Mouse (Mus musculus): ENCODE results near the gene Bloc1s2.
A peak's percentile ranks its signal among the peaks of the same experiment; 100 is the strongest.

Bloc1s2 gene

DNA sequence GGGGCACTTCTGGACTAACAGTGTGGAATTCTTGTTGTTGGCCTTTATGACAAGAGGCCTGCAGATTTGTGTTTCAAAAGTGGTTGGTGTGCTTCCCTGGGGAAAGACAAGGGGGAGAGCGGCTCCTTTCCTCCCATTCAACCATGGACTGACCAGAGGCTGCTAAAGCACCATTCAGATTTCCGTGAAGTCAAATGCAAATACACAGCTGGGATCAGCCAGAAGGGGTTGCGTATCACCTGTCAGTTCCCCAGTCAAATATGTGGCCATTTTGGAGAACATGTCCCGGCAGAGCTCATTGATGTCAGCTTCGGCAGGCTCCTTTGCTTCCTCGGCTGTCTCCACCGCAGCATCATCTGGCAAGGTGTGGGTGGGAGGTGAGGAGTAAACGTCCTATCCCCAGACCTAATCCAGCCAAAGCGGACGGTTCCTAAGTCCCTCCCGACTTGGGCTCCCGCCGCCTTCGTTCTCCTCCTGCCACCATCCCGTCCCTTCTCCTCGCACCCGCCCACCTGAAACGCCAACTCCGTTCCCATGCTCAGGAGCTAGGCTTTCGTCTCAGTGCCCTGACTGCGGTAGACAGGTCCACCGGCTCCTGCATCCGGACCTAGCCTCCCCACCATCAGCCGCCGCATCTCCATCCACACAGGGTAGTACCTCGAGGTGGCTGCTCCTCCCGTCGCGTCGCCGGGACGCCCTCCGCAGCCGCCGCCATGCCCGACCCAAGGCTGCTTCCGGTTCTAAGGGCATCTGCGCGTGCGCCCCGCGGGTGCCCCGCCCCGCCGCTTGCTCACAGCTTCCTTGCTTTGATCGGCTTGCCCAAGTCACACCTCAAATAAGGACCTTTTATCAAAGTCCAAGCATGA lies at the start of gene Bloc1s2:
Gene Bloc1s2, minus strand, starts transcription at position 745 of the 866 bp plus-strand sequence.
- DNase-seq (ENCODE audit: low read depth, low spot score), result peak; percentile 72

DNA sequence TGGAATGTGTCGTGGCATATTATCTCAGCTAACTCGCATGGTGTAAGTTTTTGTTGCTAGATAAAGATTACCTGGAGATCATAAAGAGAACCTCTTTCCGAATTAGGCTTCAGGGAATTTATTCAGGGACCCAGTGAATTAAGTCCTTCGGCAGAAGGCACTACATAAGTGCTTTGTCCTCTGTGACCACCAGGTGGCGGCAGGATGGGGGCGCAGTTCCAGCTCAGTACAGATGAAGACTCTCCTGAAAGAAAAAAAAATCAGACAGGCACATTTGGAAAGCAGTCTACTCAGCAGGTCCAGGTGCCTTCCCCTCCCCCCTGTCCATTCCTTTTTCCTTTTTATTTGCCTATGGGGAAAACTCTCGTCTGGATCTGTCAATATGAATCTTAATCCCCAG lies 48.9 kb upstream of the Bloc1s2 start:
- DNase-seq (ENCODE audit: low read depth, low spot score), result peak; percentile 41

DNA sequence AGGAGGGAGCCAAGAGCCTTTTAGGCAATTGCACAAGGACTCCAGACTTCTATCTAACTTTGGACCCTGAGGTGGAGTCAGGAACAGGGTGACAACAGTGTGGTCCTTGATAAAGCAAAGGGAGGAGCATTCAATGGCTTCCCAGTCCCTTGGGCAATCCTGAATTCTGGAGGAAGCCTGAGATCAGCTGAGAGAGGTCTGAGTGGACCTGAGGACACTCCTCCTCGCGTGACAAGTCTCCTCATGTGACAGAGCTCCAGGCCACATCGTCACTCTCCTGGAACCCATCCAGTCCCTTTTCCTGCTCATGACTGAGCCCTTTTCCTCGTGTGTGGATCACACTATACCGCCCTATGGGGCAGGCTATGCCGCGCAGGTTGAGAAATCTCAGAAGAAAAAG lies 47.7 kb upstream of the Bloc1s2 start:
- no peak for DNase-seq (ENCODE audit: low read depth, low spot score)

DNA sequence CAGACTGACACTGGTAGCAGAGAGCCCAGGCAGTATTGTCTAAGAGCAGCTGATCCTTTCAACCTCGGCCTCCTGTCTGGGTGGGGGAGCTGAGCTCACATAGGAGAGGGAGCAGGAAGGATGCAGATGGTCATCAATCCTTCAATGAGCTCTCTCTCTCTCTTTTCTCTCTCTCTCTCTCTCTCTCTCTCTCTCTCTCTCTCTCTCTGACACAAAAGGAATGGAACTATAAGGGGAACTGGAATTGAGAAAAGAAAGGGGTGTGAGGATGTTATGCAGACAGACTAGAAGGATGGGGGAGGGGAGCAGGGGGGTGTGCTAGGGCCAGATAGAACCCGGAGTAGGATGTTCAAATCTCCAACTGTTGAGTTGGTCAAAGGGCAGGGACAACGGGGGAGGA lies 46.1 kb upstream of the Bloc1s2 start, which contains the start of gene Pkd2l1:
Gene Pkd2l1, minus strand, starts transcription at position 101 of the 400 bp plus-strand sequence.
- no peak for DNase-seq (ENCODE audit: low read depth, low spot score)

DNA sequence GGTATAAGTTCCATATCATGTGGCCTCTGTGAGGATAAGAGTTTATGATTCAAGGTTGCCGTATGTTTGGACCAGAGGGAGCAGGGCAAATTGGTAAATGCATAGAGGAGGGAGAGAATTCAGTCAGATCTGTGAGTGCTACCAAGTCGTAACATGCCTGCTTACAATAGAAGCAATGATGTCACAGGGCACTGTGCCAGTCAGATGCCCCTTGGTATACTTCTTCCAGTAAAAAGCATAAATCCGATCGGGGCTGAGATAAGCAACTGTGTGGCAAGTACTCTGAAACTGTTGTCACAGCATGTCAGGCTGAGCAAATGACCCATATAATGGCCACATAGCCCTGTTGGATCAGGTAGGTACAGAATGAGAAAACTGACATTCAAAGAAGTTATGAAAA lies 42.8 kb upstream of the Bloc1s2 start:
- DNase-seq (ENCODE audit: low read depth, low spot score), result no peak

DNA sequence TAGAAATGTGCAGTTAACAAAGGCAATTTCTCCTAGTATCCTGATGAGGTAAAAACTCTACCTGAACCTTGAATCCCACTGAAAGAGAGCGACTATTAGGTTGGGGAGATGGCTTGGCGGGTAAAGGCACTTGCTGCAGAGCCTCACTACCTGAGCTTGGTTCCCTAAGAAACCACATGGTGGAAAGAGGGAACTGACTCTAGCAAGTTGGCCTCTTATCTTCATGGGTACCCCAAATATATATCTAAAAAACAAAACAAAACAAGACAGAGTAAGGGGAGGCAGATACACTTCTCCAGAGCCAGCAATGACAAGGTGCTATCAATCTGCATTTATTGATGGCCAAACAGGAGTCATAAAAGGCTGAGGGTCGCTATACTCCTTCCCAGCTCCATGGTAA lies 37.7 kb upstream of the Bloc1s2 start:
- no peak for DNase-seq (ENCODE audit: low read depth, low spot score)

DNA sequence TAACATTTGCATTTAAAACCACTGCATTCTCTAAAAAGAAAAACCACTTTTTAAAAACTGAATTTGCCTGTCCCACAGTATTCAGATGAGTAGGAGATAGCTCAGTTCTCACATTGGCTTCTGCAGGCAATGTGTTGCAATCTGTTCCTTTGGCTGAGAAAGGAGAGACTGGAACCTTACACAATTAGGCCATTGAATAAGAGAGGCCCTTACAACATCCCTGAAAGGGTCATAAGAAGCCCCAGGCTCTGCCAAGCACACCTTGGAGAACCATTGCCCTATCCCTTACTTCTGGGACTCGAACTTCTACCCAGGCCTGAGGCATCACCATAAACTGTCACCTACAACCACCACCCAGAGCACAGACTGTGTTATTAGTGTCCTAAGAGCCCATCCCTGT lies 34.3 kb upstream of the Bloc1s2 start:
- no peak for DNase-seq (ENCODE audit: low read depth, low spot score)

DNA sequence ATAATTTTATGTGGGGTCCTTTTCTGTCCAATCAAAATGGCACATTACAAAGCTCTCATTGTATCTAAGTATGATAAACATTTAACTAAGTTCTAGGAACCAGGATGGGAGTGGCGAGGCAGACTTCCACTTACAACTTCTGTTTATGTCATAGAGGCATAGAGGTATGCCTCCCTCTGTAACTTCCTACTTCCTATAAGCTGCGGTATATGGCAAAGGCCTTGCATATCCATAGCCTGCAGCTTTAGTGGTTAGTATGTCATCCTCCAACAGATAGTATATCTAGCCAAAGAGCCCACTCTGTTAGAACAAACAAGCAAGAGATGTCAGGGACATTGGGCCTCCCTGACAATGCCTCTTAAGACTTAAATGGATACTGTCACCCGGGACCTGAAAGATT lies 30.5 kb upstream of the Bloc1s2 start:
- DNase-seq (ENCODE audit: low read depth, low spot score), result no peak

DNA sequence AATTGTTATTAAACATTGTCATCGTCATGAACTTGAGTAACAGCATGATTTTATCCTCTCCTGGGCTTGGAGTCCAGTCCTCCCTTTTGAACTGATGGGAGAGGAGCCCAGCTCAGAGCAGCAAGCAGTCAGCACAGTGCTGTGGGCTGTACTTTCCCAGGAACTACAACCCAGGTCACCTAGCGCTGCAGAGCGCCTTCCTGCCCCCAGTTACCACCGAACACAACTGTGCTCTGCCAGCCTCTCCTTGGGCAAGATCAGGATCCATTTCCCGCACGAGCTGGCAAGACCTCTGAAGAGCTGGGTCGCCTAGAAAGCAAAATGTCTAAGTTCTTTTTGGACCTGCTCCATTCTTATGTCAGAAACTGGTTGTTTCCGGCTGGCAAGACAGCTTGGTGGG lies 28.6 kb upstream of the Bloc1s2 start:
- DNase-seq (ENCODE audit: low read depth, low spot score), result no peak

DNA sequence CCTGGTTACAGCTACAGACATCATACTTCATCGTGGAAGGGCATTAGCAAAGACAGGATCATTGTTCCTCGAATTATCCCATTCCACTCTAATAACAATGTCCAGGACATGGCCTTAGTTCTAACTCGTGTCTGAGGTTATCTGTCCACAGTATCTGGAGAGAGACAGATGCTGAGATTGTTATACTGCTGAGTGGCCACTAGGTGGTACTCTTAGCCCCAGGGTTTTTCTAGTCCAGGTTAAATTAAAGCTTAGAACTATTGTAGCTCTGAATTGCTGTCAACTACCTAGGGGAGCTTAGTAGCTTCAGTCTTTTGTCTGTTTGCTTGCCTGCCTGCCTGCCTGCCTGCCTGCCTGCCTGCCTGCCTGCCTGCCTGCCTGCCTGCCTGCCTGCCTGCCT lies 15.3 kb upstream of the Bloc1s2 start:
- DNase-seq (ENCODE audit: low read depth, low spot score), result no peak

DNA sequence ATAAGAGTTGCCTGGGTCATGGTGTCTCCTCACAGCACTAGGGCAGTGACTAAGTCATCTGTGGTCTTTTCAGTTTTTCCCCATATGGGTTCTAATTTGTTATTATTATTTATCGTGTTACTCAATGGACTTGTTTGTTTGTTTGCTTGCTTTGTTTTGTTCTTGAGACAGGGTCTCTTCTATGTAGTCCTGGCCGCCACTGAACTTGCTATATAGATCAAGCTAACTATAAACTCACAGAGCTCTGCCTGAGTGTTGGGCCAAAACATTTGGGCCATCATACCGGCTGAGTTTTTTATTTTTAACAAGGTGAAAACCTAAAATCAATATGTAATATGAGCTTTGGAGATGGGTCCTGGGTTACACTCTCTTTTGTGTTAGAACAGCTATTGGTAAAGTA lies 13.1 kb upstream of the Bloc1s2 start:
- DNase-seq (ENCODE audit: low read depth, low spot score), result no peak

DNA sequence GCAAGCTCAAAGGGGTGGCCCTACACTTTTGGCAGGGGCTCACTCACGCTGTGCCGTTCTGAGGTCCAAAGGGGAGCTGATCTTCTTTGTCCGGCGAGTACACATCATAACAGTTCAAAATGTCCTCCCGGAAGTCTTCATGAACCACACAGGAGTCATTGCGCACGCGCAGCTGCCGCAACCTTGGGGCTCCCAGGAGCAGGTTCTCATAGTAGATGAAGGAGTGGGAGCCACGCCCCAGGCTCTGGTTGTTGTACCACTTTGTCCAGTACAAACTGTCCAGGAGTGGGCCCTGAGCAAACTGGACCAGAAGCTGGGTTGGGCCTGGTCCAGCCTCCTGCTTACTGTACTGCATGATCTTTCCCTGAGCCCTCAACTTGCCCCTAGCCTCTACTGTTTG lies 10.8 kb upstream of the Bloc1s2 start:
- DNase-seq (ENCODE audit: low read depth, low spot score), result no peak

DNA sequence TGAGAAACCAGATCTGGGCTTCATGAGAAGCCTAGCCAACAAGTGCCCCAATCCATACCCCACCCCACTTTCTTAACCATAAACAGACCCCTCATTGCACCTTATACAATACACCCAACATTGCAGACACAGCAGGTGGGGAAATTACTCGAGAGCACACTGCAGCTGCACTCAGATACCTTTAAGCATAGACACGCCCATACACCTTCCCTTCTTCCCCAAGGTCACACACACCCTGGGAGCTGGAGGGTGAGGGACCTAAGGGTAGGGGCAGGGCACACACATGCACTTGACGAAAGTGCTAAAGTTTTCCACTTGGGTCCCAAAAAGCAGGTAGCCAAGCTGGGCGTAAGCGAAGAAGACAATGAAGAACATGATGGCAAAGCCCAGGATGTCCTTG lies 7.5 kb upstream of the Bloc1s2 start:
- no peak for DNase-seq (ENCODE audit: low read depth, low spot score)

DNA sequence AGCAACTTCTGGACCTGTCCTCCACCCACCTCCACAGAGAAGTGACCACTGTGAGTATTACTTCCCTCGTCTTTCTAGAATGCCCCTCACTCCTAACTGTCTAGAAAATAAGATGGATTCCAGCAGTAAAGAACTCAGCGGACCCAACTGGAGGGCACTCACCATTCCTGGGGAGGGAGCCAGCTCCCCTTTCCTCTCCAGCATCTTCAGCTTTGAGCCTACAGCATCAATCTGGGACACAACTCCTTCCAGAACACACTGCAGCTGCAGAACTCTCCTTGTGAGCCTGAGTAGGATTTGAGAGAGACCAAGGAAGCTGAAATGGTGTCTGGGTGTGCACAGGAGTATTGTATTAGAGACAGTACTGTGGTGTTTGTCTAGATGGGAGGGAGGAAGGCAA lies 2.7 kb upstream of the Bloc1s2 start:
- no peak for DNase-seq (ENCODE audit: low read depth, low spot score)

DNA sequence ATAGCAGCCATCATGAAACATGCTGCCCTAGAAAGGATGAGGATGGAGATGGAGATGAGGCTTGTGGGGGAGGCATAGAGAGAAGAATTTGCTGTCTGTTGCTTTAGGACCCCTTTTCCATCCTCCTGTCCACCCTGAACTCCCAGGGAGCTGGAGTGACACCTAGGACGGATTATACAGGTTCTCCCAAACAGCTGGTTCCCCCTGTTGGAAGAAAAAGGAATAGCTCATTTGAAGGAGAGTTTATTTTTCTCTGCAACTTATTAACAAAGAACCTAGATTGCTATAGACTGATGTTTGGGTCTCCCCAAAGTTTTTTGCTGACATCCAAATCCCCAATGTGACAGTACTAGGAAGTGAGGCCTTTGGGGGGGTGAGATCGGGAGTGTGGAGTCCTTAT lies 2.1 kb upstream of the Bloc1s2 start:
- DNase-seq (ENCODE audit: low read depth, low spot score), result no peak

DNA sequence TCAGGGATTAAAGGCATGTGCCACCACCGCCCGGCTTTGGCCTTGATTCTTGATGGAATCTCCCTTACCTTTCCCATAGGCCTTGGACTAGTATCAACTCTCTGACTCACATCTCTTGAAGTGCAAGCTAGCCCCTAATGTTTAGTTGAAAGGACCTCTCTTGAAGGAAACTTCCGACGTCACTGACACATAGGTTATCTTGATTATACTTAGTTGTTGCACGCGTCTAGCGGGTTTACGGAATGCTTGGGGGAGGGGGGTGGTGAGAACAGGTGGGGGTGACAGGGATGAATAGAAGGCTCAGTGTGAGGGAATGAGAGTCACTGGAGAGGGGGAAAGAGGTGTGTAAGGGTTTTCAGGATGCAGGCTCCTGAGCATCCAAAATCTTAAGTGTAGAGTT lies 705 bp upstream of the Bloc1s2 start:
- no peak for DNase-seq (ENCODE audit: low read depth, low spot score)

DNA sequence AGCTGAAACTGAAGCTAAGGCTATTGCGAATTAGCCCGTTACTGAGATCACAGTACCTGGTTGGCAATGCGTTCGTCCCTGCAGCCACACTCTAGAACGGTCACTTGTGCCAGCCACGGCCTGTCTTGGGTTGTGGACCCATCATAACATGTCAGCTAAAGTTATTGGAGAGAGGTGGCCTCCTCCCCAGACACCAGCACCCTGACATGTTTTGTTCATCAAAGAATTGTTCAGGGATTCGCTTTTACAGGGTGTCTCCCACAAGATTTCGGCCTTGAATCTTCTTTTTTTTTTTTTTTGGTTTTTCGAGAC lies 278 bp upstream of the Bloc1s2 start:
- DNase-seq (ENCODE audit: low read depth, low spot score), result no peak

DNA sequence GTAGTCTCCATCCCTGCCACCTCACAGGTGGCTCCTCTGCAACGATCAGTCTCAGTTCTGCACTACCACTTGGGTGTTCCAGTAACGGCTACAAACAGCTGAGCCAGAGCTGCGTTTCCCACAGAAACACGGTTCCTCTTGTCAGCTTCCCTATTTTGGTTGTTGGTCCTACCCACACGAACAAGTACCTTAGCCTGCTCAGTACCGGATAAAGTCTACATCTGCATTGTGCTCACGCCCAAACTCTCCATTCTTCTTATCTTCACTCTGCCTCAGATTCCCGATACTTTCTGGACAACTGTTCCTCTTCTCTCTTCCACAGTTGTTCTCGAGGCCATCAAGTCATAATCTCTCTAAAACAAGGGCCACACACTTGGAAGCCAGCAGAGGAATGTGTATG lies 1.9 kb downstream of the Bloc1s2 start:
- no peak for DNase-seq (ENCODE audit: low read depth, low spot score)

DNA sequence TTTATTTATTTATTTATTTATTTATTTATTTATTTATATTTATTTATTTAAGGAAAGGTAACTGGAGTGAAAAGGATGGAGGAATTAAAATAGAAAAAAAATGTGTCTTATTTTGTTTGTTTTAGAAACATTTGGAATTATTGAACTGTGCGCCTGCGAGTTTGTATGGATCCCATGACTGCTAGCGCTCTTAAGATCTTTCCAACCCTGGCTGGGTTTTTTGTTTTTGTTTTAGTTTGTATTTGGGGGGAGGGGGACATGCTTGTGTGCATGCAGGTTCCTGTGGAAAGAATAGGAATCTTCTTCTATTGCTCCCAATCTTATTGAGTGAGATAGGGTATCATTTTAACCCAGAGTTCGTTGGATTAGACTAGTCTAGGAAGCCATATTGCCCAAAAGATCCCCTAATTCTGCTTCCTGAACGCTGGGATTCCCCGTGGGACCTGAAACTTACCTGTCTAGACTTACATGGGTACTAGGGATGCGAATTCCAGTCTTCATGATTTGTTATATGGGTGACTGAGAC lies 10.2 kb downstream of the Bloc1s2 start:
- no peak for DNase-seq (ENCODE audit: low read depth, low spot score)

DNA sequence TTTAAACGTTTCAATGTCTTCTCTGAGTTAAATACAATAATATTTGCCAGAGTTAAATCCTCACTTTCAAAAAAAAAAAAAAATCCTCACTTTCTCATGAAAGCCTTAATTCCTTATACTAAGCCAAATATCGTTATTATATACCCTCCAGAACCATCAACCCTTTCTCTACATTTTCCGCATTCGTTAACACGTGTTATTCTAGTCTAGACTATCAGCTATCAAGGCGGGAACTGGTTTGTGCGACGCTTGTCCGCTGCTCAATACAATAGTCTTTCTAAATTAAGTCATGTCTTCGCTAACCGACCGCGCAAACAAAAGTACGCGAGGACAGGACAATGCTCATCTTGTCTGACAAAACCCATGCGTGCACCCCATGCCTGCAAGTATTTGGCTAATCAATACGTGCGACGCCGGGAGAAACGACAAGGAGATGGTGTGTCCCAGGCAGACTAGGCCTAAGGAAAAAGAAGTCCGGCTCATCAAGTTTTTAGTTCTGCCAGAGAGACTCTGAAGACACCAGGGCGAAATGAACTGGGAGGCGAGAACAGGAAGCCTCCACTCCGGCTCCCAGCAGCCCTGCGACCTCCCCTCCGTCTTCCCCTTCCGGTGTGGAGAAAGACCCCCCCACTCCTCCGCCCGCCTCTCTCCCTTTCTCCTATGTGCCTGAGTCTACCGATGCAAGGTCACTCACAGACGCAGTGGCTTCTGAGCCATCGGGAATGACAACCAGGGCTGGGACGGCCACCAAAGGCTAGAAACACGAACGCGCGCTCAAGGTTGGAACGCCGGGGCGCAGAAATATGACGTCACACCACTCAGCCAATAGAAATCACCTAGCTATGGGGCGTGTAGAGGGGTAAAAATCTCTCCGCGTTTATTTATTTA lies 10.9 kb downstream of the Bloc1s2 start, which contains the start of gene Cwf19l1:
Gene Cwf19l1, minus strand, starts transcription at position 805 of the 888 bp plus-strand sequence.
- DNase-seq (ENCODE audit: low read depth, low spot score), result peak; percentile 82

DNA sequence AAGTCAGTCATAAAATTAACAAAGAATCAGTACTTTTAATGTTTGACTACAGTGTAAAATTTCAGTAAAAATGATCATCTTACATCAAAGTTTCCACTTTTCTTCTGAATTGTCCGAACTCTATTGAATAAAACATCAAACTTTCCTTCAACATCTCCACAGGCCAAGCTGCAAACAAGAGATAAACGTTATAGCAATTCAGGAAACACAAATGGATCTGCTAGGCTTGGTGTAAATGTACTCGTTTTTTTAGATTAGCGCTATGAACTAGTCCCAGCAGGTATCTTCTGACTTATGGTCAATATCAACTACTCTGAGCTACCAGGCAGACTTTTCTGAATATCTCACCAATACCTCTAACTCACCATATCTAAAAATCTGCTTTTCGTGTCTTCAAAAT lies 13.3 kb downstream of the Bloc1s2 start:
- DNase-seq (ENCODE audit: low read depth, low spot score), result no peak

DNA sequence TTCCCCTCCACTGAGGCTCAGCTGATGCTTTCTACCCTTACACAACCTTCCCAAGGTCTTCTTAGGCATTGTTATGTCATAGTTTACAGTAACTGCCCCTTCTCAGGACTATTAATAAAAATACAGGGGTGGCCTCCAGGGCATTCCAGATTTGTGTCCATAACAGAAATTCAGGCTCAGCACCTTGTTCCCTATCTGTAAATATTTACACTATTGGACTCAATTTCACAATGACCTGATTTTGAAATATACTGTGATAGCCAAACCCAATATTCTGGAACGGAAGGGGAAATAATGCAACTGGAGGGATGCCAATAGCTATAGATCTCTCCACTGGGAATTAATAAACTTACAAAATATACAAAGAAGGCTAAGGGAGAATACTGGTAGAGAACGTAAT lies 17.7 kb downstream of the Bloc1s2 start:
- DNase-seq (ENCODE audit: low read depth, low spot score), result no peak
